Mouse (Mus musculus) heart, adult 2 months (tissue): Measurements from ENCODE around the gene Arhgef17.

Experiments
- CTCF ChIP-seq: fragments of 200-600 bp; IDR thresholded peaks from 2 replicates; pipeline ENCODE4 v1.8.1; 2022; ENCODE audit warnings: antibody characterized with exemption, mild to moderate bottlenecking, moderate library complexity
- EP300 ChIP-seq: fragments of 200-500 bp; IDR thresholded peaks from 2 replicates; pipeline ENCODE4 v1.6.1; 2011; ENCODE audit warnings: low read depth, low read length, control low read depth; ENCODE audit not compliant: insufficient read depth
- POLR2A ChIP-seq: fragments of 200-500 bp; IDR thresholded peaks from 2 replicates; pipeline ENCODE4 v1.6.1; 2011; ENCODE audit warnings: mild to moderate bottlenecking, low read depth, low read length, control low read depth; ENCODE audit not compliant: insufficient read depth

GRCm38 (mm10) chr7:100906029-100906789, 25.7 kb downstream of the Arhgef17 start:
- no peak for TF ChIP-seq CTCF
- no peak for TF ChIP-seq POLR2A
- TF ChIP-seq EP300 = no peak
